Mouse (Mus musculus) kidney, postnatal 0 days (tissue): ENCODE data around the gene Vwa8. TPM values are rescaled to one million over a fixed set of nuclear protein-coding genes. Genes with fewer than 3 reads are reported as not detected.

Experiments
- ATAC-seq: fragments of 200-750 bp; cut with Nextera tagmentation; replicated peaks from 2 replicates; pipeline ENCODE4 v1.8.0; 2017; ENCODE audit warnings: low read depth, moderate number of reproducible peaks, moderate TSS enrichment, moderate library complexity; ENCODE audit not compliant: low FRiP score
- DNase-seq: peaks from one replicate; pipeline ENCODE4 v3.0.0-alpha.2; 2016; ENCODE audit warnings: low spot score
- H3K27ac ChIP-seq: fragments of 300-500 bp; sonication (generic); 2 replicates; pipeline ENCODE4 v1.5.1; 2014; ENCODE audit warnings: mild to moderate bottlenecking
- H3K27me3 ChIP-seq: fragments of 300-500 bp; sonication (generic); 2 replicates; pipeline ENCODE4 v1.6.1; 2014; ENCODE audit warnings: low read length, mixed read lengths; ENCODE audit not compliant: insufficient read depth
- H3K36me3 ChIP-seq: fragments of 300-500 bp; sonication (generic); 2 replicates; pipeline ENCODE4 v1.6.1; 2014; ENCODE audit warnings: low read length, mixed read lengths; ENCODE audit not compliant: insufficient read depth
- H3K4me1 ChIP-seq: fragments of 300-500 bp; sonication (generic); replicated peaks from 2 replicates; pipeline ENCODE4 v1.6.1; 2014; ENCODE audit warnings: antibody characterized with exemption, low read length, mixed read lengths; ENCODE audit not compliant: insufficient read depth
- H3K4me2 ChIP-seq: fragments of 300-500 bp; sonication (generic); 2 replicates; pipeline ENCODE4 v1.6.1; 2014; ENCODE audit warnings: mild to moderate bottlenecking, low read length, moderate library complexity, mixed read lengths
- H3K4me3 ChIP-seq: fragments of 300-500 bp; sonication (generic); replicated peaks from 2 replicates; pipeline ENCODE4 v1.5.1; 2014; ENCODE audit warnings: low read depth, low read length
- H3K9ac ChIP-seq: fragments of 300-500 bp; sonication (generic); 2 replicates; pipeline ENCODE4 v1.6.1; 2014; ENCODE audit warnings: low read depth, low read length
- H3K9me3 ChIP-seq: fragments of 300-500 bp; sonication (generic); replicated peaks from 2 replicates; pipeline ENCODE4 v1.6.1; 2016; ENCODE audit warnings: low read length, inconsistent platforms, mixed read lengths
- CTCF ChIP-seq: IDR thresholded peaks from 2 replicates; pipeline ENCODE4 v1.5.1; 2016; ENCODE audit warnings: antibody characterized with exemption, low read depth, mild to moderate bottlenecking, moderate library complexity
- WGBS: fragments of 180-500 bp; shearing (Covaris S2); extraction: QIAGEN DNeasy Blood & Tissue Kit; methylation state at CpG from one replicate; pipeline ENCODE4 v1.1.7; 2014; 5-methylcytosine and 5-hydroxymethylcytosine counted together
- polyA plus RNA-seq: library from polyadenylated mRNA; unstranded; fragments of >200 nt; fragmentation: Nextera tagmentation; extraction: Ambion mirVana; gene quantifications from 2 replicates; pipeline ENCODE4 v1.2.1, GENCODE M21; 2015

The Vwa8 gene
- polyA plus RNA-seq, 1 experiment from 2014 or later, result 18.2 TPM

DNA sequence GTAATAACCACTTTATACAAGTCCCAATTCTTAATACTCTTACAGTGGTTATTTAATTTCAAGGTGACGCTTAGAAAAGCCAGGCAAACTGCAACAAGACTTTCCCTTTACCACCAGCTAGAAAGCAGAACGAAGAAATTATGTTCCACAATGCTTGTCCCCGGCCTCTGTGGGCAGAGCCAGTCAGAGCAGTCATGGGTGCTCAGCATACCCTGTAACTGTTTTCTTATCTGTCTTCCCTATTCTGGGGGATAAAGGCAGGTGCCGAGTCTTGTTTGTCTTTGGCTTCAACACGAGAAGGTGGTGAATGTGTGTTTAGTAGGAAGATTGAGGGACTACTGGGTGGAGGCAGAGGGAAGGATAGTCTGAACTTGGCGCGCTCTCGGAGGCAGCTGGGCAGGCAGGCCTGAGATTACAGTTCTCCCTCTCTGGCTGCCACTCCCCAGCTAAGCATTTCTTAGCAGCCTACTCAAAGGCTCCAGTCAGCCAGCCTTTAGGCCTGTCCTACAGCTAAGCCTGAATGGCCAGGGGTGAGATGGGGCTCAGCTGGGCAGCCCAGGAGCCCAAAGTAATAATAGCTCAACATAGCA lies 365.9 kb downstream of the Vwa8 start:
- H3K4me2 ChIP-seq, result no peak overlapping the region
- H3K4me1 ChIP-seq, result no peaks in the 10 kb centered on the region
- 88% methylated on average over 8 of the region's 8 CpGs for WGBS
- no peaks in the 10 kb centered on the region for H3K27me3 ChIP-seq
- no peak for DNase-seq
- no peaks in the 10 kb centered on the region for H3K9me3 ChIP-seq
- H3K36me3 ChIP-seq, result no peaks in the 10 kb centered on the region
- no peak overlapping the region for H3K9ac ChIP-seq
- no peak overlapping the region for H3K4me3 ChIP-seq
- no peak for TF ChIP-seq CTCF
- H3K27ac ChIP-seq, result no peak overlapping the region
- no peak for ATAC-seq

DNA sequence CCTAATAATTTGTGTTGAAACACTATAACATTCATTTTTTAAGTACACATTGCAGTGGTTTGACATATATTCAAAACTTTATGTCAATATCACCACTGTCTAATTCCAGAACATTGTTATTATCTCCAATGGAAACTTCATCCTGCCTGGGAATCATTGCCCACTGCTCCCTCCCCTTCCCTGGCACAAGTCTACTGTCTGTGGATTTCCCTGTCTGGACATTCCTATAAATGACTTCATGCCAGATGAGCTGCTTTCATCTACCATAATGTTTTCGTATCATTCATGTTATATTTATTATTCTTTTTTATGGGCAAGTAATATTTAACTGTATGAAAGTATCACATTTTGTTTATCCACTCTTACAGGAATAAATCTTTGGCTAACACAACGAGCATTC lies 367.5 kb downstream of the Vwa8 start:
- no peak for DNase-seq
- no peaks in the 10 kb centered on the region for H3K27me3 ChIP-seq
- H3K4me3 ChIP-seq, result no peak overlapping the region
- no peaks in the 10 kb centered on the region for H3K9me3 ChIP-seq
- H3K9ac ChIP-seq, result no peak overlapping the region
- 56% methylated on average over 2 of the region's 2 CpGs for WGBS
- H3K36me3 ChIP-seq, result no peaks in the 10 kb centered on the region
- no peak for TF ChIP-seq CTCF
- no peak overlapping the region for H3K27ac ChIP-seq
- H3K4me1 ChIP-seq, result no peaks in the 10 kb centered on the region
- H3K4me2 ChIP-seq, result no peak overlapping the region
- ATAC-seq, result no peak

DNA sequence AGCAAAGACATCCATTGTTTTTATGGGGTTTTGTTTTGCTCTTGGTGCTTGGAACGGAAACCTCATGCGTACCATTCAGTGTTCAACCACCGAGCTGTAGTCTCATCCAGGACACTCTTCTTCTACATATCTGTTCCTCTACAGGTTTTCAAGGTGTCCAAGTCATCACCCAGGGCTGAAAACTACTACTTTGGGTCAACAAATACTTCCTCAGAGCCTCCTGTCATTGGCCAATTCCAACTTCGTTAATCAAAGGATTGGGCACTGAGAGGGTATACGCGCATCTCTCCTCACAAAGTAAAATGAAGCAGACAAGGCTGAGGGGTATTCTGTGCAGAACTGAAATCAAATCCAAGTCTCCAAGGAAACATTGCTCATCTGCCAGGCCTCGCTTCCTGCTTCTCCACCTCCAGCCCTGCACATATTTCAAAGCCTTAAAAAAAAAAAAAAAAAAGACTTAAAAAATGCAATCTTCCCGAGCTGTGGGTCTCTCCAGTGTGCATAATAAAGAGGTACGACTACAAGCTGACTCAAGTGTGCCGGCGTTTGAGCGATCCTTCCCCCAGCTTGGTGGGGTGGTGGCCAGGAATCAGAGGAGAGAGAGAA lies 374.7 kb downstream of the Vwa8 start:
- H3K27me3 ChIP-seq, result no peaks in the 10 kb centered on the region
- DNase-seq (no peak), ATAC-seq (no peak)
- H3K4me2 ChIP-seq, result no peak overlapping the region
- H3K4me1 ChIP-seq, result no peaks in the 10 kb centered on the region
- no peaks in the 10 kb centered on the region for H3K9me3 ChIP-seq
- no peak overlapping the region for H3K27ac ChIP-seq
- WGBS, result 79% methylated on average over 12 of the region's 12 CpGs
- H3K4me3 ChIP-seq, result no peak overlapping the region
- no peak for TF ChIP-seq CTCF
- no peak overlapping the region for H3K9ac ChIP-seq
- no peaks in the 10 kb centered on the region for H3K36me3 ChIP-seq

DNA sequence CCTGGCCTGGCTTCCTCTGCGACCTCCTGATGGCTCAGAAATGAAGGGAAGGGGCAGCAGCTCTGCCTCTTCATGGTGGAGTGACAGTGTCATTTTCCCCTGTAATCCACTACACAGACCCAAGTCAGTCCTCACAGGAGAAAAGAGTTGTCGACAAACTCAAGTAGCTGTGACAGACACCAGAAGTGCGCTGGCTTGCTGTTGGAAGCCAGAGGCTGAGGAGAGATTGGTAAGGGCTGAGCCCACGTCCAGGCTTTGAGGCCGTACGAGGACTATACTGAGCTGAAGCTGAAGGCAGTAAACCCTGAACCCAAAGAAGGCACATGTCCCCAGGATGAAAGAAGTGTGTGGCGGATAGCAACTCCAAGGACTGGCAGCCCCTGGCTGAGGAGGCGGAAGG lies 376.6 kb downstream of the Vwa8 start:
- Histone ChIP-seq H3K36me3 (no peaks in the 10 kb centered on the region), H3K4me1 (no peaks in the 10 kb centered on the region), H3K9me3 (no peaks in the 10 kb centered on the region), H3K4me3 (no peak overlapping the region), H3K27me3 (no peaks in the 10 kb centered on the region), H3K27ac (no peak overlapping the region), H3K4me2 (no peak overlapping the region), H3K9ac (no peak overlapping the region)
- WGBS, result 77% methylated on average over 8 of the region's 8 CpGs
- ATAC-seq (no peak), DNase-seq (no peak)
- no peak for TF ChIP-seq CTCF

DNA sequence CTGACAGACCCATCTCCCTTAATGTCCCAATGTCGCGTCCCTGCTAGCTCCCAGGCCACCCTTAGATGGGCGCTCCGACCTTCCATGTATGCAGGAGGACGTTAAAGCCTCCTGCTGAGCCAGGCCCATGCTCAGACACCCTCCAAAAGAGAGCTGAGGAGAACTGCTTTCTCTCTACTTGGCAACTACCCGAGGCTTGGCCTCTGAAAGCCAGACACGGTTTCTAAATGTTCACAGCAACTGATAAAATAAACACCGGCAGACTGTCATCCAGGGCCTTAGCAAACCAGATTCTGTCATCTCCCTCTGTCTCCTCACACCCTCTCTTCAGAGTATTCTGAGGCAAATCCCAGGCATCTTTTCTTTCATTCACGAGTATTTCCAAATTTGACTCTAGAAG lies 377.2 kb downstream of the Vwa8 start:
- Histone ChIP-seq H3K9ac (no peak overlapping the region), H3K4me3 (no peak overlapping the region), H3K9me3 (no peaks in the 10 kb centered on the region), H3K36me3 (no peaks in the 10 kb centered on the region), H3K4me1 (no peaks in the 10 kb centered on the region), H3K4me2 (no peak overlapping the region), H3K27ac (no peak overlapping the region), H3K27me3 (no peaks in the 10 kb centered on the region)
- DNase-seq (no peak), ATAC-seq (no peak)
- no peak for TF ChIP-seq CTCF
- WGBS, result 81% methylated on average over 9 of the region's 9 CpGs

DNA sequence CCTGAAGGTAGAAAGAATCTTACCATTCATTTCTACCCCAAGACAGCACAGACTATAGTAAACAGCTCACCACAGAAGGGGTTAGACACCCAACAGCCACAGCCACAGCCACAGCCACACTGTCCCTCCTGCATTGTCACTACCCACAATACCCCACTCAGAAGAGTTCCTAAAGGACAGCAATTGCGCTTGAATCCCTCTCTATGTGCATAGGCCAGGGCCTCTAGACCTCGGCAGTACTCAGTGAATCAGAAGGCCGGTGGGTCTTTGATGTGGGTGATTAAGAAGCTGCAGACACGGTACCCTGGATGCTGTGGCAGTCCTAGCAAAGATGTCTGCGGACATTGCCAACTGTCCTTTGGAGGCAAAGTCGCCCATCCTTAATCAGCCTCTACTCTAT lies 377.9 kb downstream of the Vwa8 start:
- H3K4me1 ChIP-seq, result no peaks in the 10 kb centered on the region
- no peaks in the 10 kb centered on the region for H3K27me3 ChIP-seq
- H3K9ac ChIP-seq, result no peak overlapping the region
- no peak overlapping the region for H3K27ac ChIP-seq
- no peak overlapping the region for H3K4me3 ChIP-seq
- no peak overlapping the region for H3K4me2 ChIP-seq
- H3K36me3 ChIP-seq, result no peaks in the 10 kb centered on the region
- ATAC-seq (no peak), DNase-seq (no peak)
- H3K9me3 ChIP-seq, result no peaks in the 10 kb centered on the region
- TF ChIP-seq CTCF, result no peak
- WGBS, result 85% methylated on average over 6 of the region's 6 CpGs

DNA sequence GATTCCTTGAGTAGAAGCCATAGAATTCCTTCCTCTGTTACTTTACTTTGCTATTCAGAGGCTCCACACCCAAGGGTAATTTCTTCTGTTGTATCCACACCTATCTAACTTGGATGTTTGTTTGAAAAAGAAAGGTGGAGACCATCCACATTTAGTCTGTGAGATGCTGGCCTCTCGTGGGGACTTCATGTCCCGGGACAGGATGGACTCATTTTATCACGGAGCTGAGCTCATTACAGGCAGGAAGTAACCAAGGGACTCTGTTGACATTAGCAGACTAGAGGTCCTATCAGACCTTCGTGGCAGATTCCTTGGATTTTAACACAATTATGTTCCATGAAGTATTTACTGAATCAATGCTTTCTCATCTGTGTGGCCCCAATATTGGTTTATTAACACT lies 379.1 kb downstream of the Vwa8 start:
- Histone ChIP-seq H3K9me3 (no peaks in the 10 kb centered on the region), H3K4me1 (no peaks in the 10 kb centered on the region), H3K4me2 (no peak overlapping the region), H3K27me3 (no peaks in the 10 kb centered on the region), H3K4me3 (no peak overlapping the region), H3K27ac (no peak overlapping the region), H3K9ac (no peak overlapping the region), H3K36me3 (no peaks in the 10 kb centered on the region)
- TF ChIP-seq CTCF, result no peak
- DNase-seq (no peak), ATAC-seq (no peak)
- 31% methylated on average over 4 of the region's 4 CpGs for WGBS
